Mouse (Mus musculus) forebrain, postnatal 0 days (tissue): Measurements from ENCODE around the gene Acta2. TPM values are rescaled to one million over a fixed set of nuclear protein-coding genes. Genes with fewer than 3 reads are reported as not detected.

ENCODE experiments used
- ATAC-seq: fragments of 200-750 bp; cut with Nextera tagmentation; 2 replicates; pipeline ENCODE4 v1.8.0; 2017; ENCODE audit warnings: mild to moderate bottlenecking, moderate library complexity
- DNase-seq: peaks from one replicate; pipeline ENCODE4 v3.0.0-alpha.2; 2015
- H3K27ac ChIP-seq: fragments of 300-500 bp; sonication (generic); 2 replicates; pipeline ENCODE4 v1.5.1; 2014; ENCODE audit warnings: low read depth, mild to moderate bottlenecking, antibody characterized with exemption, low read length, moderate library complexity, mixed read lengths
- H3K27me3 ChIP-seq: fragments of 300-500 bp; sonication (generic); 2 replicates; pipeline ENCODE4 v1.6.1; 2014; ENCODE audit warnings: mild to moderate bottlenecking, low read length, mixed read lengths; ENCODE audit not compliant: insufficient read depth
- H3K36me3 ChIP-seq: fragments of 300-500 bp; sonication (generic); 2 replicates; pipeline ENCODE4 v1.6.1; 2014; ENCODE audit warnings: mild to moderate bottlenecking, moderate library complexity; ENCODE audit not compliant: insufficient read depth
- H3K4me1 ChIP-seq: fragments of 300-500 bp; sonication (generic); 2 replicates; pipeline ENCODE4 v1.6.1; 2014; ENCODE audit warnings: antibody characterized with exemption; ENCODE audit not compliant: insufficient read depth
- H3K4me2 ChIP-seq: fragments of 300-500 bp; sonication (generic); 2 replicates; pipeline ENCODE4 v1.6.1; 2014; ENCODE audit warnings: low read depth, mild to moderate bottlenecking, moderate library complexity
- H3K4me3 ChIP-seq: fragments of 300-500 bp; sonication (generic); 2 replicates; pipeline ENCODE4 v1.5.1; 2014; ENCODE audit warnings: low read depth, low read length, mixed read lengths
- H3K9ac ChIP-seq: fragments of 300-500 bp; sonication (generic); 2 replicates; pipeline ENCODE4 v1.6.1; 2014; ENCODE audit warnings: mild to moderate bottlenecking
- H3K9me3 ChIP-seq: fragments of 300-500 bp; sonication (generic); 2 replicates; pipeline ENCODE4 v1.6.1; 2016; ENCODE audit warnings: low read length
- CTCF ChIP-seq: sonication (generic); IDR thresholded peaks from 2 replicates; pipeline ENCODE4 v1.5.1; 2016; ENCODE audit warnings: antibody characterized with exemption, control low read depth, low read depth
- whole genome bisulfite sequencing: fragments of 180-500 bp; shearing (Covaris S2); extraction: QIAGEN DNeasy Blood & Tissue Kit; methylation state at CpG from one replicate; pipeline ENCODE4 v1.1.7; 2014; 5-methylcytosine and 5-hydroxymethylcytosine counted together
- polyA plus RNA-seq: library from polyadenylated mRNA; unstranded; fragments of >200 nt; fragmentation: Nextera tagmentation; extraction: Ambion mirVana; gene quantifications from 2 replicates; pipeline ENCODE4 v1.2.1, GENCODE M21; 2015
- total RNA-seq: library from RNA; depleted of rRNA; stranded (reverse); fragments of >200 nt; gene quantifications from 2 replicates; pipeline ENCODE4 v1.2.3, GENCODE M21; 2014; rRNA removed

Gene Acta2
- total RNA-seq (3.8 and 11.1 TPM in 2 replicates), polyA plus RNA-seq (6.0 and 8.5 TPM in 2 replicates)

GRCm38 (mm10) chr19:34254880-34255681, at the start of gene Acta2:
Gene Acta2, minus strand, starts transcription at chr19:34255590.
- H3K36me3 ChIP-seq: no peaks in the 10 kb centered on the region
- no peak for TF ChIP-seq CTCF

GRCm38 (mm10) chr19:34304917-34305316, 49.5 kb upstream of the Acta2 start:
- Histone ChIP-seq H3K36me3 (no peaks in the 10 kb centered on the region), H3K4me3 (no peak overlapping the region), H3K9me3 (no peaks in the 10 kb centered on the region), H3K4me2 (no peak overlapping the region), H3K9ac (no peak overlapping the region), H3K27me3 (no peaks in the 10 kb centered on the region), H3K27ac (no peak overlapping the region), H3K4me1 (no peaks in the 10 kb centered on the region)
- DNase-seq (no peak), ATAC-seq (no peak)
- TF ChIP-seq CTCF: no peak

More at GRCm38 (mm10) chr19:34254880-34255681, at the start of gene Acta2:
- H3K9me3 ChIP-seq: no peaks in the 10 kb centered on the region
- no peaks in the 10 kb centered on the region for H3K4me1 ChIP-seq
- H3K27me3 ChIP-seq: no peaks in the 10 kb centered on the region
- WGBS: 58% methylated on average over 16 of the region's 16 CpGs
- H3K4me2 ChIP-seq: no peak within 1 kb of the TSS
- DNase-seq (no peak), ATAC-seq (0 out of 2 replicates have a peak, but pooled peaks have one; percentile 20)
- H3K27ac ChIP-seq: no peak within 1 kb of the TSS
- H3K9ac ChIP-seq: no peak within 1 kb of the TSS
- H3K4me3 ChIP-seq: no peak within 1 kb of the TSS

DNA sequence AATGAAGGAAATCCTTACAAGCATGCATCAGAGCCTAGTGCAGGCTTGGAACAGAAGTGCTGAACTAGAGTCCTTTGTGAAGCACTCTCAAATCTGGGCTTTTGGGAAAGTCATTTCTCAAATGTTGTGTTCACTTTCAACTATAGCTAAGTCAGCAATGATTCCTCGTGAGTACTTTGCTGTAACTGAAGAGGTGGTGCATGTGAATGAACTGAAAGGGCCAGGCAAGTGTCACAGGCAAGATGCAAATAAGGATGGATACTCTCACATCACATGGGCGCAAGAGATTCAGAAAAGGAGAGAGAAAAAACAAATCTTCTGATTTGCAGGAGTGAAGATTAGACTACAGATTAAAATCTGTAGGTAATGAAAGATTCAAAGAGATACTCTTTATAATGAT, 45.0 kb upstream of the Acta2 start:
- WGBS: 86% methylated on average over 2 of the region's 2 CpGs

DNA sequence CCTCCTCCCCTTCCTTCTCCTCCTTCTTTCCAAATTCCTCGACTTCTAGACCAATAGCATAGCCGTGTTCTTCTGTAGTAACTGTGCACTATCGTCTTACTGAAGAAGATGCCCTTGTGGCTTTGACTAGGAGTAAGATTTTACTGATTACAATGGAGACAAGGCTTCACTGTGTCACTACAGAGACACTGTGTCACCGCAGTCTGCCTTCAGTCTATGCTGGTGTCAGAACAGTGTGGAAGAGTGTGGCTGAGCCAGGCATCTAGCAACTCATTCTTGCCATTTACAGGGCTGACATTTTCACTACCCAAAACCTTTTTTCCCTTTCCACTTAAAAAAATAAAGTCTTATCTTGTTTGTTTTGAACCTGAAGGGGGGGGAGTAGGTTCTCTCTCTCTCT, 43.8 kb upstream of the Acta2 start:
- ATAC-seq: no peak

More for the DNA sequence above, 45.0 kb upstream of the Acta2 start:
- no peak for TF ChIP-seq CTCF
- Histone ChIP-seq H3K4me3 (no peak overlapping the region), H3K27ac (no peak overlapping the region), H3K36me3 (no peaks in the 10 kb centered on the region), H3K9me3 (no peaks in the 10 kb centered on the region), H3K4me1 (no peaks in the 10 kb centered on the region), H3K9ac (no peak overlapping the region), H3K27me3 (no peaks in the 10 kb centered on the region), H3K4me2 (no peak overlapping the region)
- ATAC-seq (no peak), DNase-seq (no peak)

GRCm38 (mm10) chr19:34298531-34298930, 43.1 kb upstream of the Acta2 start:
- H3K4me2 ChIP-seq: no peak overlapping the region
- H3K9ac ChIP-seq: no peak overlapping the region
- ATAC-seq (no peak), DNase-seq (no peak)
- H3K36me3 ChIP-seq: no peaks in the 10 kb centered on the region
- H3K27ac ChIP-seq: no peak overlapping the region
- no peaks in the 10 kb centered on the region for H3K9me3 ChIP-seq
- no peak for TF ChIP-seq CTCF
- WGBS: 77% methylated on average over 1 of the region's 1 CpGs
- H3K4me1 ChIP-seq: no peaks in the 10 kb centered on the region
- no peak overlapping the region for H3K4me3 ChIP-seq
- H3K27me3 ChIP-seq: no peaks in the 10 kb centered on the region

More for the DNA sequence above, 43.8 kb upstream of the Acta2 start:
- Histone ChIP-seq H3K36me3 (no peaks in the 10 kb centered on the region), H3K4me2 (no peak overlapping the region), H3K9me3 (no peaks in the 10 kb centered on the region), H3K27ac (no peak overlapping the region), H3K4me1 (no peaks in the 10 kb centered on the region), H3K9ac (no peak overlapping the region), H3K4me3 (no peak overlapping the region), H3K27me3 (no peaks in the 10 kb centered on the region)
- 78% methylated on average over 4 of the region's 4 CpGs for WGBS
- no peak for TF ChIP-seq CTCF
- no peak for DNase-seq

DNA sequence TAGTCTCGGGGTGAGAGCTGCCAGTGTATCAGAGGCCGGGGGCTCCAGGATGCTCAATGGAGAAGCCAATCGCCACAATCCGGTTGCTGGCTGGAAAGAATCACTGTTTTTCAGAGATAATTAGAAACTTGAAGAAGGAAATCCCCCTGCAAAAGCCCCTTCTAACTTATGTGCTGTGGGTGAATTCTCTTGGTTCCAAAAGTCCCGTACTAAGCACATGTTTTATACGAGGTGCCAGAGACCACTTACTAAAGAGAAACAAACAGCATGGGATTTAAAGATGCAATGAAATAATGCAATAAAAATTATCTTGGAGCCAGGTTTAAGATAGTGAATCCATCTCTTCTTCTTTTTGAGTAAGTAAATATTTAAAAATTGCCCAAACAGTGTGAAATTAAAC, 40.1 kb upstream of the Acta2 start:
- Histone ChIP-seq H3K27ac (no peak overlapping the region), H3K9me3 (no peaks in the 10 kb centered on the region), H3K4me1 (no peaks in the 10 kb centered on the region), H3K4me3 (no peak overlapping the region), H3K9ac (no peak overlapping the region), H3K27me3 (no peaks in the 10 kb centered on the region), H3K36me3 (no peaks in the 10 kb centered on the region), H3K4me2 (no peak overlapping the region)
- 72% methylated on average over 6 of the region's 6 CpGs for WGBS
- DNase-seq: no peak
- no peak for TF ChIP-seq CTCF
- no peak for ATAC-seq

GRCm38 (mm10) chr19:34293376-34293947, 38.1 kb upstream of the Acta2 start:
- Histone ChIP-seq H3K36me3 (no peaks in the 10 kb centered on the region), H3K4me1 (no peaks in the 10 kb centered on the region), H3K4me2 (no peak overlapping the region), H3K9me3 (no peaks in the 10 kb centered on the region), H3K4me3 (no peak overlapping the region), H3K27me3 (no peaks in the 10 kb centered on the region), H3K27ac (no peak overlapping the region), H3K9ac (no peak overlapping the region)
- no peak for TF ChIP-seq CTCF
- DNase-seq (no peak), ATAC-seq (no peak)
- WGBS: 75% methylated on average over 3 of the region's 3 CpGs
